In the genomic region with DNA sequence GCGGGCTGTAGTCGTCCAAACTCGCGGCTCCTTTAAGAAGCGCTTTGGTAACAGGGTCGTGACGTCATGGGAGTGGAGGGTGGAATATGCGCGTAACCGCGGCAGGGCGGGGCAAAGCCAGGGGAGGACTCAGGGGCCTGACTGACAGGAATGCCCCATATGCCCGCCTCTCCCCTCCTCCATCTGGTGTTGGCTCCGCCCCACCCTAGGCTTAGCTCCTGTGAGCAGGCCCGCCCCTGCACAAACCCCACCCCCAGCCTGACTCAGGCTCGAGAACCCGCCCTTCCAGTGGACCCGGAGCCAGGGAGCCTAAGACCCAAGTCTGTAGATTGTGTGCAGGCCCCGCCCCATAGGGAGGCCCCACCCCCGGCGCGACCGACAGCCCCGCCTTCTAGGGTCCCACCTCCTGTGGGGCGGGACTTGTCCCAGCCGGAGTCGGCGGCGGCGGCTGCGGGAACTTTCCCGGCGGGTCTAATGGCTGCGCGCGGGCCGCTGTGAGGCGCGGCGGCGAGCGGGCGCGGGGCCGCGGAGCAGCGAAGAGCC, we compare ENCODE assay signal across 8 mouse cellular contexts. TPM values are rescaled to one million over a fixed set of nuclear protein-coding genes. Genes with fewer than 3 reads are reported as not detected.
A peak's percentile ranks its signal among the peaks of the same experiment; 100 is the strongest.
DNase-seq lines count a peak whose midpoint lies in the region; ATAC-seq lines count a peak whose summit lies in the region.

Inpp5a (plus strand) TSS at position 440 of the 543 bp plus-strand sequence.

- peak; percentile 99 to 100 for DNase-seq in adrenal gland, adult (ENCODE audit: inconsistent age in 2 of 2, low spot score in 1 of 2)
- DNase-seq in embryo, embryonic 10.5 days (ENCODE audit: low spot score): peak; percentile 100
- peak; percentile 99 for DNase-seq in gastrocnemius, postnatal 14 days
- DNase-seq in left cerebral cortex, postnatal 10 days (ENCODE audit: extremely low spot score in 1 of 2, low spot score in 2 of 2): peak; percentile 98 to 100
- peak; percentile 98 for DNase-seq in right cerebral cortex, postnatal 25 days
- peak; percentile 98 to 99 for DNase-seq in urinary bladder, postnatal 4 days (ENCODE audit: low spot score in 2 of 2)

- intact Hi-C loops in gastrocnemius, postnatal 14 days (cut with DNase I; ENCODE audit: low total_unique reads): loop anchor here (10.0 kb wide), 1 partner anchor 154 kb away; no protein-coding TSS in a partner anchor
- intact Hi-C loops in left cerebral cortex, postnatal 10 days (cut with DNase I): loop anchor here (5.0 kb wide), 1 partner anchor 86 kb away; no protein-coding TSS in a partner anchor

- ATAC-seq in inflammation-experienced regulatory T-cells, adult 6 months: peak; percentile 91
- ATAC-seq in megakaryocyte-erythroid progenitor cell, adult 5-6 weeks (replicated peaks; ENCODE audit: low FRiP score, low TSS enrichment, poor library complexity, severe bottlenecking): peak; percentile 93

RNA-seq across cellular contexts. Expression of gene Inpp5a, which starts in this region (rescaled TPM):
- 10 to 100 TPM; 36.5 to 39.8 TPM for total RNA-seq in gastrocnemius, postnatal 14 days (2021)
- polyA plus RNA-seq in inflammation-experienced regulatory T-cells, adult 6 months (2017; shearing (Covaris generic)): 1 to 10 TPM; 2.5 to 9.3 (median 7.2) TPM
- 10 to 100 TPM; 43.3 to 44.4 TPM for total RNA-seq in left cerebral cortex, postnatal 10 days (2021)
- 4.6 and 8.2 TPM in 2 replicates for total RNA-seq in megakaryocyte-erythroid progenitor cell, adult 5-6 weeks (2014; fragmentation: Nextera tagmentation)
- 3.2 and 4.9 TPM in 2 replicates for total RNA-seq in megakaryocyte-erythroid progenitor cell, adult 5-6 weeks (2017)

Comparison
In these comparisons a context has a peak if more than half of its experiments do, and no peak if none do; other contexts are left out.
1. Peak in every context shown above with its lines: DNase-seq and ATAC-seq.
2. RNA of gene Inpp5a (total RNA-seq): 43.3 to 44.4 TPM in left cerebral cortex, postnatal 10 days and 36.5 to 39.8 TPM in gastrocnemius, postnatal 14 days; 3.2 to 8.2 TPM in megakaryocyte-erythroid progenitor cell, adult 5-6 weeks; every median in the first group is over 4 times any median in the second.